Mouse (Mus musculus) heart, postnatal 0 days (tissue): ENCODE results near the gene Tmem125.

Source experiments
- CTCF ChIP-seq: IDR thresholded peaks from 2 replicates; pipeline ENCODE4 v1.5.1; 2016; ENCODE audit warnings: antibody characterized with exemption, control low read depth, low read depth
- EP300 ChIP-seq: IDR thresholded peaks from 2 replicates; pipeline ENCODE4 v1.6.1; 2016; ENCODE audit warnings: antibody characterized with exemption, low read depth

GRCm38 (mm10) chr4:118581508-118581907, 37.7 kb upstream of the Tmem125 start:
- no peak for TF ChIP-seq EP300
- TF ChIP-seq CTCF: no peak
